Mouse (Mus musculus) bone marrow, adult 2 months (tissue): ENCODE results near the gene P2ry14.

ENCODE experiments used
- CTCF ChIP-seq: fragments of 200-500 bp; IDR thresholded peaks from 2 replicates; pipeline ENCODE4 v1.5.1; 2011; ENCODE audit warnings: low read length, control low read depth; ENCODE audit not compliant: control insufficient read depth, insufficient read depth
- POLR2A ChIP-seq: fragments of 200-500 bp; IDR thresholded peaks from 2 replicates; pipeline ENCODE4 v1.6.1; 2011; ENCODE audit warnings: low read depth, mild to moderate bottlenecking, control low read depth, low read length, borderline replicate concordance; ENCODE audit not compliant: control insufficient read depth

- no peak for TF ChIP-seq CTCF
- no peak for TF ChIP-seq POLR2A
Measured at GRCm38 (mm10) chr3:59140115-59140514, 13.3 kb downstream of the P2ry14 start.
